Mouse (Mus musculus) liver, adult 2 months (tissue): ENCODE measurements around the gene Susd1. TPM values are rescaled to one million over a fixed set of nuclear protein-coding genes. Genes with fewer than 3 reads are reported as not detected.

Experiments used
- DNase-seq: peaks from one replicate; pipeline ENCODE4 v3.0.0-alpha.2; 2011; ENCODE audit warnings: low read depth, low spot score; ENCODE audit errors: extremely low read depth
- H3K27ac ChIP-seq: fragments of 200-500 bp; replicated peaks from 2 replicates; pipeline ENCODE4 v1.5.1; 2012; ENCODE audit warnings: low read depth, mild to moderate bottlenecking, control low read depth, inconsistent platforms, low read length; ENCODE audit not compliant: insufficient read depth
- H3K27me3 ChIP-seq: fragments of 200-500 bp; 2 replicates; pipeline ENCODE4 v1.6.1; 2012; ENCODE audit warnings: mild to moderate bottlenecking, moderate library complexity, low read length, inconsistent platforms; ENCODE audit not compliant: control insufficient read depth, insufficient read depth
- H3K36me3 ChIP-seq: fragments of 200-500 bp; 2 replicates; pipeline ENCODE4 v1.6.1; 2012; ENCODE audit warnings: low read length, inconsistent platforms; ENCODE audit not compliant: control insufficient read depth, insufficient read depth
- H3K4me1 ChIP-seq: fragments of 200-500 bp; 2 replicates; pipeline ENCODE4 v1.6.1; 2011; ENCODE audit warnings: low read length; ENCODE audit not compliant: control insufficient read depth, insufficient read depth
- H3K4me3 ChIP-seq: fragments of 200-500 bp; 2 replicates; pipeline ENCODE4 v1.5.1; 2011; ENCODE audit warnings: low read depth, mild to moderate bottlenecking, control low read depth, low read length, moderate library complexity; ENCODE audit not compliant: insufficient read depth
- H3K79me2 ChIP-seq: fragments of 200-500 bp; 2 replicates; pipeline ENCODE4 v1.6.1; 2012; ENCODE audit warnings: inconsistent platforms, mild to moderate bottlenecking, low read length, moderate library complexity; ENCODE audit not compliant: control insufficient read depth, insufficient read depth
- H3K9ac ChIP-seq: fragments of 200-500 bp; 2 replicates; pipeline ENCODE4 v1.6.1; 2012; ENCODE audit warnings: low read depth, mild to moderate bottlenecking, control low read depth, inconsistent platforms, low read length
- CTCF ChIP-seq: fragments of 200-500 bp; IDR thresholded peaks from 2 replicates; pipeline ENCODE4 v1.5.1; 2011; ENCODE audit warnings: low read depth, low read length, control low read depth
- POLR2A ChIP-seq: fragments of 200-500 bp; IDR thresholded peaks from 2 replicates; pipeline ENCODE4 v1.6.1; 2011; ENCODE audit warnings: low read length, control low read depth; ENCODE audit not compliant: insufficient read depth; ENCODE audit errors: extremely low read depth
- WGBS: fragments of 180-500 bp; shearing (Covaris S2); methylation state at CpG from one replicate; pipeline ENCODE4 v1.1.7; 2018; 5-methylcytosine and 5-hydroxymethylcytosine counted together
- polyA plus RNA-seq: library from polyadenylated mRNA; depleted of rRNA; stranded (reverse); fragments of >200 nt; gene quantifications from 2 replicates; pipeline ENCODE4 v1.2.3, GENCODE M21; 2012
- total RNA-seq: library from RNA; depleted of rRNA; stranded (reverse); fragments of >200 nt; gene quantifications from 2 replicates; pipeline ENCODE4 v1.2.3, GENCODE M21; 2014

Susd1 gene
- total and polyA plus RNA-seq, 2 experiments, result 5.5 to 9.7 TPM

- DNase-seq, result peak; percentile 24
- Histone ChIP-seq H3K4me3 (no peak overlapping the region), H3K36me3 (no peaks in the 10 kb centered on the region), H3K4me1 (no peaks in the 10 kb centered on the region; the same call in 1 of the 2 replicates), H3K27ac (no peak overlapping the region), H3K9ac (no peak overlapping the region), H3K79me2 (no peaks in the 10 kb centered on the region), H3K27me3 (no peaks in the 10 kb centered on the region)
- TF ChIP-seq POLR2A, result no peak
- no peak for TF ChIP-seq CTCF
- 48% methylated on average over 8 of the region's 8 CpGs for WGBS
Measured at GRCm38 (mm10) chr4:59452503-59452933, 14.1 kb upstream of the Susd1 start.

GRCm38 (mm10) chr4:59450906-59451305 is 12.5 kb upstream of the Susd1 start:
- no peak overlapping the region for H3K4me3 ChIP-seq
- H3K27me3 ChIP-seq, result no peaks in the 10 kb centered on the region
- no peak for TF ChIP-seq CTCF
- no peak for TF ChIP-seq POLR2A
- no peak overlapping the region for H3K27ac ChIP-seq
- no peaks in the 10 kb centered on the region for H3K79me2 ChIP-seq
- H3K9ac ChIP-seq, result no peak overlapping the region
- no peak for DNase-seq
- H3K4me1 ChIP-seq, result no peaks in the 10 kb centered on the region; the same call in 1 of the 2 replicates
- no peaks in the 10 kb centered on the region for H3K36me3 ChIP-seq
- 98% methylated on average over 3 of the region's 3 CpGs for WGBS

- no peak for TF ChIP-seq POLR2A
- no peak for TF ChIP-seq CTCF
- 84% methylated on average over 6 of the region's 6 CpGs for WGBS
- Histone ChIP-seq H3K27ac (no peak overlapping the region), H3K79me2 (no peaks in the 10 kb centered on the region), H3K4me1 (no peaks in the 10 kb centered on the region; the same call in 1 of the 2 replicates), H3K36me3 (no peaks in the 10 kb centered on the region), H3K4me3 (no peak overlapping the region), H3K27me3 (no peaks in the 10 kb centered on the region), H3K9ac (no peak overlapping the region)
- no peak for DNase-seq
Measured at GRCm38 (mm10) chr4:59450234-59450854, 11.9 kb upstream of the Susd1 start.

- H3K79me2 ChIP-seq, result no peaks in the 10 kb centered on the region
- WGBS, result 92% methylated on average over 1 of the region's 1 CpGs
- DNase-seq, result no peak
- H3K4me3 ChIP-seq, result no peak overlapping the region
- H3K36me3 ChIP-seq, result no peaks in the 10 kb centered on the region
- H3K27ac ChIP-seq, result no peak overlapping the region
- no peaks in the 10 kb centered on the region for H3K27me3 ChIP-seq
- no peaks in the 10 kb centered on the region for H3K4me1 ChIP-seq
- H3K9ac ChIP-seq, result no peak overlapping the region
- TF ChIP-seq POLR2A, result no peak
Measured at GRCm38 (mm10) chr4:59447296-59447695, 8.9 kb upstream of the Susd1 start.

GRCm38 (mm10) chr4:59445516-59445915 is 7.1 kb upstream of the Susd1 start:
- H3K79me2 ChIP-seq, result no peaks in the 10 kb centered on the region
- H3K4me1 ChIP-seq, result peaks cover 5% of the 10 kb centered on the region
- DNase-seq, result no peak
- no peak for TF ChIP-seq POLR2A
- no peak for TF ChIP-seq CTCF
- no peak overlapping the region for H3K27ac ChIP-seq
- no peaks in the 10 kb centered on the region for H3K27me3 ChIP-seq
- no peak overlapping the region for H3K9ac ChIP-seq
- WGBS, result 77% methylated on average over 6 of the region's 6 CpGs
- H3K4me3 ChIP-seq, result no peak overlapping the region
- H3K36me3 ChIP-seq, result no peaks in the 10 kb centered on the region

GRCm38 (mm10) chr4:59444994-59445393 is 6.6 kb upstream of the Susd1 start:
- TF ChIP-seq CTCF, result no peak
- Histone ChIP-seq H3K36me3 (no peaks in the 10 kb centered on the region), H3K27me3 (no peaks in the 10 kb centered on the region), H3K4me3 (no peak overlapping the region), H3K9ac (no peak overlapping the region), H3K4me1 (peaks cover 9% of the 10 kb centered on the region), H3K27ac (no peak overlapping the region), H3K79me2 (no peaks in the 10 kb centered on the region)
- no peak for DNase-seq
- WGBS, result 87% methylated on average over 3 of the region's 3 CpGs
